Mouse (Mus musculus) MEL (cell line): Measurements from ENCODE around the gene Elf3. TPM values are rescaled to one million over a fixed set of nuclear protein-coding genes. Genes with fewer than 3 reads are reported as not detected.

Experiments used
- DNase-seq: peaks from one replicate; pipeline ENCODE4 v3.0.0; 2011; ENCODE audit warnings: low read depth, low spot score
- H3K27ac ChIP-seq: 2 replicates; pipeline ENCODE4 v1.5.1; 2012; ENCODE audit warnings: low read depth, mild to moderate bottlenecking, control low read depth, low read length, moderate library complexity; ENCODE audit not compliant: control insufficient read depth
- H3K27me3 ChIP-seq, 2 experiments: fragments of 150-350 bp in 1 of 2; sonication (generic) in 1 of 2; 2 replicates each; pipeline ENCODE4 v1.6.1; 2012; ENCODE audit warnings: low read length in 2 of 2, mild to moderate bottlenecking in 2 of 2, improper control_type of control experiment in 1 of 2, moderate library complexity in 1 of 2; ENCODE audit not compliant: insufficient read depth in 2 of 2, control insufficient read depth in 1 of 2
- H3K36me3 ChIP-seq, 2 experiments: 2 replicates each; pipeline ENCODE4 v1.6.1; 2012 to 2014; ENCODE audit warnings: low read length in 2 of 2, improper control_type of control experiment in 1 of 2, inconsistent platforms in 1 of 2, mild to moderate bottlenecking in 1 of 2; ENCODE audit not compliant: insufficient read depth in 2 of 2, control insufficient read depth in 1 of 2
- H3K4me1 ChIP-seq, 2 experiments: fragments of 150-350 bp in 1 of 2; sonication (generic) in 1 of 2; 2 replicates each; pipeline ENCODE4 v1.6.1; 2012; ENCODE audit warnings: low read length in 2 of 2, improper control_type of control experiment in 1 of 2, mild to moderate bottlenecking in 1 of 2; ENCODE audit not compliant: insufficient read depth in 2 of 2, control insufficient read depth in 1 of 2
- H3K4me3 ChIP-seq, 2 experiments: fragments of 150-350 bp in 1 of 2; sonication (generic) in 1 of 2; 2 replicates each; pipeline ENCODE4 v1.5.1; 2012; ENCODE audit warnings: low read depth in 2 of 2, low read length in 2 of 2, mild to moderate bottlenecking in 2 of 2, moderate library complexity in 2 of 2, control low read depth in 1 of 2, improper control_type of control experiment in 1 of 2; ENCODE audit not compliant: control insufficient read depth in 1 of 2, insufficient read depth in 1 of 2
- H3K79me2 ChIP-seq: 2 replicates; pipeline ENCODE4 v1.6.1; 2012; ENCODE audit warnings: mild to moderate bottlenecking, low read length, moderate library complexity; ENCODE audit not compliant: control insufficient read depth, poor library complexity, insufficient read depth
- H3K9ac ChIP-seq: 2 replicates; pipeline ENCODE4 v1.6.1; 2012; ENCODE audit warnings: low read depth, mild to moderate bottlenecking, control low read depth, low read length, moderate library complexity; ENCODE audit not compliant: control insufficient read depth, poor library complexity, severe bottlenecking
- H3K9me3 ChIP-seq: fragments of 150-350 bp; sonication (generic); replicated peaks from 2 replicates; pipeline ENCODE4 v1.6.1; 2012; ENCODE audit warnings: mild to moderate bottlenecking, low read length, improper control_type of control experiment, moderate library complexity; ENCODE audit not compliant: insufficient read depth
- CHD1 ChIP-seq: IDR thresholded peaks from 2 replicates; pipeline ENCODE4 v1.6.1; 2012; ENCODE audit warnings: low read depth, mild to moderate bottlenecking, inconsistent platforms, low read length, improper control_type of control experiment
- CHD2 ChIP-seq: IDR thresholded peaks from 2 replicates; pipeline ENCODE4 v1.6.1; 2011; ENCODE audit warnings: low read length, improper control_type of control experiment
- CTCF ChIP-seq, 3 experiments: IDR thresholded peaks in 2 of 3; conservative IDR thresholded peaks in 1 of 3; 2 replicates each; pipeline ENCODE4 v1.5.1; 2011 to 2012; ENCODE audit warnings: low read length in 3 of 3, low read depth in 2 of 3, mild to moderate bottlenecking in 2 of 3, improper control_type of control experiment in 1 of 3, inconsistent platforms in 1 of 3, mixed read lengths in 1 of 3, moderate library complexity in 1 of 3; ENCODE audit not compliant: control insufficient read depth in 1 of 3, insufficient read depth in 1 of 3, poor library complexity in 1 of 3, severe bottlenecking in 1 of 3
- EP300 ChIP-seq, 2 experiments: IDR thresholded peaks; 2 replicates each; pipeline ENCODE4 v1.6.1; 2011; ENCODE audit warnings: improper control_type of control experiment in 2 of 2, low read length in 2 of 2, low read depth in 1 of 2, mild to moderate bottlenecking in 1 of 2
- ETS1 ChIP-seq: IDR thresholded peaks from 2 replicates; pipeline ENCODE4 v1.6.1; 2012; ENCODE audit warnings: low read depth, mild to moderate bottlenecking, inconsistent platforms, low read length, improper control_type of control experiment, moderate library complexity
- GATA1 ChIP-seq: IDR thresholded peaks from 2 replicates; pipeline ENCODE4 v1.6.1; 2011; ENCODE audit warnings: low read depth, low read length, improper control_type of control experiment
- JUND ChIP-seq: IDR thresholded peaks from 2 replicates; pipeline ENCODE4 v1.6.1; 2011; ENCODE audit warnings: low read depth, mild to moderate bottlenecking, improper control_type of control experiment, low read length
- KAT2A ChIP-seq: conservative IDR thresholded peaks from 2 replicates; pipeline ENCODE4 v1.6.1; 2012; ENCODE audit warnings: low read depth, low read length, improper control_type of control experiment, inconsistent platforms
- MAZ ChIP-seq: IDR thresholded peaks from 2 replicates; pipeline ENCODE4 v1.6.1; 2012; ENCODE audit warnings: low read depth, mild to moderate bottlenecking, inconsistent platforms, low read length, improper control_type of control experiment
- MYC ChIP-seq: IDR thresholded peaks from 2 replicates; pipeline ENCODE4 v1.6.1; 2011; ENCODE audit warnings: low read depth, mild to moderate bottlenecking, low read length, improper control_type of control experiment, moderate library complexity
- POLR2A ChIP-seq, 2 experiments: IDR thresholded peaks; 2 replicates each; pipeline ENCODE4 v1.6.1; 2011 to 2012; ENCODE audit warnings: low read length in 2 of 2, mild to moderate bottlenecking in 2 of 2, control low read depth in 1 of 2, improper control_type of control experiment in 1 of 2, low read depth in 1 of 2, moderate library complexity in 1 of 2; ENCODE audit not compliant: control insufficient read depth in 1 of 2, insufficient read depth in 1 of 2, poor library complexity in 1 of 2
- RAD21 ChIP-seq: IDR thresholded peaks from 2 replicates; pipeline ENCODE4 v1.6.1; 2011; ENCODE audit warnings: mild to moderate bottlenecking, low read depth, low read length, improper control_type of control experiment
- RCOR1 ChIP-seq: IDR thresholded peaks from 2 replicates; pipeline ENCODE4 v1.6.1; 2012; ENCODE audit warnings: low read depth, mild to moderate bottlenecking, inconsistent platforms, low read length, improper control_type of control experiment
- TCF12 ChIP-seq: IDR thresholded peaks from 2 replicates; pipeline ENCODE4 v1.6.1; 2014; ENCODE audit warnings: low read depth, mild to moderate bottlenecking, inconsistent platforms, low read length, improper control_type of control experiment, moderate library complexity
- UBTF ChIP-seq: IDR thresholded peaks from 2 replicates; pipeline ENCODE4 v1.6.1; 2012; ENCODE audit warnings: low read depth, mild to moderate bottlenecking, inconsistent platforms, low read length, improper control_type of control experiment, moderate library complexity, borderline replicate concordance; ENCODE audit not compliant: insufficient read depth
- ZC3H11A ChIP-seq: IDR thresholded peaks from 2 replicates; pipeline ENCODE4 v1.6.1; 2012; ENCODE audit warnings: low read depth, mild to moderate bottlenecking, inconsistent platforms, low read length, improper control_type of control experiment
- ZKSCAN1 ChIP-seq: IDR thresholded peaks from 2 replicates; pipeline ENCODE4 v1.6.1; 2012; ENCODE audit warnings: low read depth, mild to moderate bottlenecking, inconsistent platforms, low read length, improper control_type of control experiment, moderate library complexity
- polyA plus RNA-seq, 2 experiments: library from polyadenylated mRNA; stranded (reverse) in 1 of 2; unstranded in 1 of 2; fragments of >175 nt in 1 of 2; fragments of >200 nt in 1 of 2; gene quantifications; 2 replicates each; pipeline versions ENCODE4 v1.2.1 to v1.2.4; 2012; ENCODE audit warnings: low replicate concordance in 2 of 2, low read depth in 1 of 2; ENCODE audit not compliant: insufficient read length in 2 of 2, insufficient read depth in 1 of 2, missing spikeins in 1 of 2
- total RNA-seq: library from RNA; depleted of rRNA; stranded (reverse); fragments of 300-350 nt; gene quantifications from 2 replicates; pipeline ENCODE4 v1.2.3, GENCODE M21; 2012

The Elf3 gene
- total and polyA plus RNA-seq, 3 experiments, result not detected

DNA sequence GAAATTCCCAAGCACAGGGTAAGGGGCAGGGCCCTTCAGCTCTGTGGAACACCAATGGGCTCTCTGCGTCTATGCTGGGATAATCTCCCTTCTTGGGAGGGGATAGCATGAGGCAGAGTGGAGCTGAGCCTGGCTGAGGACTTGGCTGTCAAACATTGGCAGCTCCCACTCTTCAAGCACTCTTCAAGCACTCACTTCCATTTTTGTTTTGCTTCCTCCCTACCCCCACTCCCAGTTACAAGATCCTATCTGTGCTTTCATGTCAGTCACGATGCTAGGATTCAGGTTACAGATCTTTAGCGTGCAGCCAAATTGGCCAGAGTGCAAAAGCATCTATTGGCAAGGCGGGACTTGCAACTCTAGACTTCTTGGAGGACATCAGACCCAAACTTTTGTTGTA, 5.5 kb downstream of the Elf3 start:
- Histone ChIP-seq H3K4me3 (no peak overlapping the region), H3K36me3 (peaks cover 0 to 19% of the 10 kb centered on the region in 2 experiments; a peak in 2 of 4 replicates), H3K9me3 (no peaks in the 10 kb centered on the region), H3K79me2 (no peaks in the 10 kb centered on the region), H3K27me3 (no peaks in the 10 kb centered on the region), H3K4me1 (peaks cover 7 to 32% of the 10 kb centered on the region in 2 experiments), H3K9ac (no peak overlapping the region), H3K27ac (no peak overlapping the region)
- DNase-seq, result peak; percentile 42
- TF ChIP-seq RCOR1 (0 out of 2 replicates have a peak, but pooled peaks have one; percentile 14), GATA1 (peak; percentile 42; the same call in 1 of the 2 replicates), ZC3H11A (no peak), UBTF (no peak)

DNA sequence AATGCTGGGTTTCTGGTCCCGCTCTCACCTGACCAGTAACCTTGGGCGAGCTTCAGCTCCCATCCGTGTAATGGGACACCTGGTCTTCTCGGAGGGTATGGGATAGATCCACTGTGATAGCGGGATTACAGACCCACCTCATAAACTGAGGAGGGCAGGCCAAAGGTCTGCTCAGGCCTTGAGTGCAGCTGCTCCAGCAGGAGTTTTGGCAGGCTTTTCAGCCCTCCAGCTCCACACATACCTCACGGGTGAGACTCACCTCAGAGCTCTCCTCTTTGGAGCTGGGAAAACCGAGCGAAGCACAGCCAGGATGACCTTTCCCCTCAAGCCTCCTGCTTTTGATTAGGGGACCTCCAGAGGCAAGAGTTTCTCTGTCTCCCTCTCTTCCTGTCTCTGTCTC, 7.0 kb downstream of the Elf3 start:
- no peak overlapping the region for H3K9ac ChIP-seq
- no peaks in the 10 kb centered on the region for H3K27me3 ChIP-seq
- peaks cover 0 to 19% of the 10 kb centered on the region in 2 experiments; a peak in 2 of 4 replicates for H3K36me3 ChIP-seq
- H3K79me2 ChIP-seq, result no peaks in the 10 kb centered on the region
- H3K4me1 ChIP-seq, result peaks cover 7 to 32% of the 10 kb centered on the region in 2 experiments
- TF ChIP-seq ZKSCAN1 (no peak), UBTF (no peak), CTCF (IDR thresholded peaks at IDR 0.05 in 2 of 3, conservative IDR thresholded peaks at IDR 0.05 in 1 of 3; ENCODE audit: control insufficient read depth in 1 of 3, insufficient read depth in 1 of 3, low read depth in 2 of 3, low read length in 3 of 3, poor library complexity in 1 of 3, severe bottlenecking in 1 of 3) (no peak), ZC3H11A (no peak), GATA1 (no peak), MYC (no peak), MAZ (no peak), EP300 (IDR thresholded peaks at IDR 0.05; ENCODE audit: low read depth in 1 of 2, low read length in 2 of 2) (no peak), CHD2 (no peak), JUND (no peak), RAD21 (no peak), KAT2A (no peak)
- H3K9me3 ChIP-seq, result no peaks in the 10 kb centered on the region
- no peak overlapping the region for H3K27ac ChIP-seq
- H3K4me3 ChIP-seq, result no peak overlapping the region
- no peak for DNase-seq

DNA sequence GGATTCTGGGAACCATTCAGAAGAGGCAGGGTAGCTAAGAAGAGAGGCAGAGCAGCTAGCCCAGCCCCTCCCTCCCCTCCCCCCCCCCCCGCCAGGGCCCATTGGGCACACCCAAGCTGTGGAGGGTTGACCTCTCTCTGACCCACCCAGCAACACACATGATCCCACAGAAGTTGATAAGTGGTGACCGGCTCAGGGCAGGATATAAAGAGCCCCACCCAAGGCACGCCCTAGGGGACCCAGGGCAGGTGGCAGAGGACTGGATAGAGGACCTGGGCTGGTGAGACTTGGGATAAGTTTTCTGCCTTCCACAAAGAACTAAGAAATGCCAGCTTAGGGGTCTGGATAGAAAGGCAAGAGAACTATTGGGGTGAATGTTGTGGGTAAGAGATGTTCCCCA, 7.7 kb downstream of the Elf3 start:
- Histone ChIP-seq H3K9ac (no peak overlapping the region), H3K79me2 (no peaks in the 10 kb centered on the region), H3K4me1 (peaks cover 7 to 32% of the 10 kb centered on the region in 2 experiments), H3K27ac (peak overlapping the region; percentile 23), H3K36me3 (peaks cover 0 to 19% of the 10 kb centered on the region in 2 experiments; a peak in 2 of 4 replicates), H3K27me3 (no peaks in the 10 kb centered on the region), H3K9me3 (no peaks in the 10 kb centered on the region), H3K4me3 (no peak overlapping the region)
- DNase-seq, result peak; percentile 41
- TF ChIP-seq CHD1, result no peak
- TF ChIP-seq ZKSCAN1, result no peak
- no peak for TF ChIP-seq MYC
- peak in 1 of 2 experiments; percentile 33; a peak in 1 of 4 replicates for TF ChIP-seq EP300 (IDR thresholded peaks at IDR 0.05; ENCODE audit: low read depth in 1 of 2, low read length in 2 of 2)
- TF ChIP-seq TCF12, result peak; percentile 32; the same call in 1 of the 2 replicates
- TF ChIP-seq POLR2A (IDR thresholded peaks at IDR 0.05; ENCODE audit: control insufficient read depth in 1 of 2, insufficient read depth in 1 of 2, low read depth in 1 of 2, low read length in 2 of 2, poor library complexity in 1 of 2), result no peak
- TF ChIP-seq ETS1, result peak; percentile 51; the same call in 1 of the 2 replicates
